In the genomic region with DNA sequence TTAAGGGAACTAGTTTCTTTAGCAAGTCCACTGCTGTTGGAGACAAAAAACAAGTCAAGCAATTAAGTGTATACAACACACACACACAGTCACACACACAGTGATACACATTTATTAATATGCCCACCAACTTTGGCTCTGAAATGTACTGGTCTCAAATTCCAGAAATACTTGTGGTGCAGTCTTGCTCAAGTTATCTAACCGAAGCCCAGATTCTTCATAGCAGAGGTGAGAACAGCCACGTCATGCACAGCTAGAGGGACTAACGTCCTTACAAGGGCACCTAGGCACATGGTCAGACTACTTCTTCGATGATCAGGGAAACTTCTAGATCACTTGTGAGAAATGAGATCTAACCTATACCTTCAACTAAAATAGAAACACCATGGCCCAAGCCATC, we compare ENCODE assay signal across 13 mouse cellular contexts.
"Had no signal": no experiment of that assay in that cellular context is flagged by ENCODE, and none has a peak within 500 bp of the region (broad histone marks: within the 10 kb centered on the region; RNA-seq: fewer than 3 reads in every experiment).

No protein-coding gene starts in this region.

- H3K4me1 ChIP-seq: limb, embryonic 13.5 days; midbrain, embryonic 12.5 days had no signal

- H3K9me3 ChIP-seq: limb, embryonic 13.5 days; midbrain, embryonic 12.5 days; neural tube, embryonic 13.5 days had no signal

- H3K4me3 ChIP-seq: layer of hippocampus, adult 2 months; limb, embryonic 13.5 days; midbrain, embryonic 12.5 days; neural tube, embryonic 13.5 days had no signal

- ATAC-seq: midbrain, embryonic 16.5 days had no signal

- H3K9ac ChIP-seq: limb, embryonic 13.5 days; liver, embryonic 14.5 days; midbrain, embryonic 12.5 days; neural tube, embryonic 13.5 days had no signal

- H3K4me2 ChIP-seq: limb, embryonic 13.5 days; midbrain, embryonic 12.5 days; neural tube, embryonic 13.5 days had no signal

- H3K27ac ChIP-seq: kidney, postnatal 0 days; limb, embryonic 13.5 days; liver, embryonic 14.5 days; midbrain, embryonic 12.5 days; neural tube, embryonic 13.5 days had no signal

- H3K27me3 ChIP-seq: limb, embryonic 13.5 days; midbrain, embryonic 12.5 days; neural tube, embryonic 13.5 days had no signal

- DNase-seq: kidney, postnatal 4 days; left cerebral cortex, postnatal 4 days; retina, postnatal 1 day; right cerebral cortex, postnatal 4 days; spleen, adult 18-20 months; thymus, postnatal 4 days had no signal
